Mouse (Mus musculus) right cerebral cortex, adult 2 months (tissue): ENCODE data around the gene Pan2.

Experiments used
- DNase-seq, 2 experiments: peaks; one replicate each; pipeline ENCODE4 v3.0.0; 2021 to 2022; ENCODE audit warnings: low spot score in 2 of 2

Gene Pan2

DNA sequence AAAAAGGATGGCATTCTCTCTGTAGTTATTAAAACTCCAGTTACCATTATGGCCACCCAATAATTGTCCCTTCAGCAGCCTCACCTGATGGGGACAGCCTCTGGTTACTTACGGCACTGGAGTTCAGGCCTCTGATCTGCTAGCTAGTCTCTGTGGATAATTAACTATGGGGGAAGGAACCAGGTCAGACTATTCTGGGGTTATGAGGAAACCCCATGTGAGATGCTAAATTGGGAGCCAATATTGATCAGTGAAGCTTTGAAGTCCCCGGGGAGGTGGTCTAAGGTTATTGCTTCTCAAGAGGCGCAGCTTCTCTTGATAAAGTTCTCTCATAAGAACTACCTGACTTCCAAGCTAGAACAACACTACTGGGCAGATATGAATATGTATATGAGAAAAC is 33.1 kb downstream of the Pan2 start:
- no peak for DNase-seq

DNA sequence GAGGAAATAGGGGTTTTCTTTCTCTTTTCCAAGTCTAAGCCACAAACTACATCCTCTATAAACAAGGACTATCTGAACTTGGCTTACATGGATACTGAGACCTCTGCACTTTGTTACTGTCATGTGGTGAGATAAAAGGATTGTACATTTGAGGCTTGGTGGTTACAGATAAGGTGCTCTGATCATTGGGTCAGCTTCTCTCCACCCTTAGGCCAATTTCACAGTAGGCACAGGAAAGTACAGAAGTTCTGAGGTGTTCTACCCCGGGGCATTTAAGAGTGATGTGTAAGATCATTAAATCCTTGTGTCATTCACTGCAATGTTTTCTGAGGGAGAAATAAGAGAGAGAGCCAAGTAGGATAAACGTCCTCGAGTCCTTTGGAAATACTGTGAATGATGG is 33.5 kb downstream of the Pan2 start:
- DNase-seq: no peak

DNA sequence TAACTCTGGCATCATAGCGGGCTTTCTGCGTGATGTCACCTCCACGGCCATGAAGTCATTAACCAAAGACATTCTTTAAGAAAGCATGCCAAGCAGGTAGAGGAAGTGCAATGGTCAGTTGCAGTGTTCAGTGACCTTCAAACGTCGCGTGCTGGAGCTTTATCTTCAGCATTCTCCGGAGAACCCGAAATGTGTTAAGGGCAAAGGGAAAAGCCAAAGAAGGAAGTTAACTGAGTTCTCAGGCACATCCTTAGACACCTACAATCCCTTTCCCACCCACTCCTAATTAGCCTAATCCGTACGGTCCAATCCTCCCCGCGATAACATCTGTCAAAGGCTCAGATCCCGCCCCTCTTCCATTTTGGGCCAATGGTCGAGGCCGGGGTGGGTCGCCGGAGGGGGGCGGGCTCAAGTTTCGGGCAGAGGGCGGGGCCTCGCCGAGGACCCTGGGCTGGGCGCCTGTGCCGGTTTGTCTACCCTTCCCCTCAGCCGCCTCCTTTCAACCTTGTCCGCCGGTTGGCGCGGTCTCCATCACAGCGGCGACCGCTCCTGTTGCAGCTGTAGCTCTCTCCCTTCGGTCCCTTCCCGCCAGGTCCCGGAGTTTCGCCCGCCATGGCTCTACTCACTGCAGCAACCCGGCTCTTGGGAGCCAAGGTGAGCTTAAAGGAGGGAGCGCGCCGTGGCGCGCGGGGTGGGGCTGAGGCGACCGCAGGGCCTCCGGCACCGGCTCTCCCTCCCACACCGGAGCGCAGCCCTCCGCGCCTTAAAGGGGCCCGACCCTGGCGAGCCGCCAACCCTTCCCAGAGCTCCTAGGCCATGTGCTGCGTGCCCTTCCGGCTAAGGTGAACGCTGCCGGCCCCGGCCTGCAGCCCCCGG is 34.4 kb downstream of the Pan2 start, which contains the start of gene Cs:
Gene Cs, plus strand, starts transcription at position 429 of the 876 bp plus-strand sequence.
- peak; percentile 93 to 96 for DNase-seq

DNA sequence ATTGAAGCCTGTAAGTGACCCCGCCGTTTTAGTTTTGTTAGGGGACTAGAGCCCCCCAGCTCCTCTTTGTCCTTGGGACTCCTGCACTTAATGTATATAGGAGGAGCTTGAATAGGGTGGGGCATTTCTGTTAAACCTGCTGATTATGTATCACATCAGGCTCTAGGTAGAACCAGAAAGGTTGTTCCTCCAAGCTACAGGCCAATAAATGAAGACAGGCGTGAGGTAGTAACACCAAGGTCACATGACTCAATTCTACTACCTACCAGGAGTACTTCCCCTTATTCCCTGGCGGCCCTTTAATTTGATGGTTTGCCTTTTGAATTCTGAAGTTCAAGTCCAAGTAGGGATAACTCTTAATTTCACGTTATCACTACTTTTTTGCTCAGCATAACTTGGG is 35.3 kb downstream of the Pan2 start:
- no peak for DNase-seq

DNA sequence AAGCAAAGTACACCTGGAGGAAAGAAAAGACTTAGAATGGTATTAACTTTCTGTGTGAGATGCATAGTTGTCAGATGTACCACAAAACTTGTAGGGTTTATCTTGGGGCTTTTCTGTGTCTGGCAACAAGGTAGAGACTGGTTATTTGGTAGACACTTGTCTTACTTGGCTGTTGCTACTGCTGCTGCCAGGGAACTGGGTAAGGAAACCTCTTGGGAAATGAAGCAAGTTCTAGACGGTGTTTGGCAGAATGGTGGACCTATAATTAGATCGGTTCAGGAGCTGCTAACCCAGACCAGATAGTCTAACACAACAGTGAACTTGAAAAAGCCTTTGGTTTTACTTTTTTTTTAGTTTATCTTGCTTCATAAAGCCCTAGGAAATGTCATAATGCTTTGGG is 35.8 kb downstream of the Pan2 start:
- DNase-seq: no peak

DNA sequence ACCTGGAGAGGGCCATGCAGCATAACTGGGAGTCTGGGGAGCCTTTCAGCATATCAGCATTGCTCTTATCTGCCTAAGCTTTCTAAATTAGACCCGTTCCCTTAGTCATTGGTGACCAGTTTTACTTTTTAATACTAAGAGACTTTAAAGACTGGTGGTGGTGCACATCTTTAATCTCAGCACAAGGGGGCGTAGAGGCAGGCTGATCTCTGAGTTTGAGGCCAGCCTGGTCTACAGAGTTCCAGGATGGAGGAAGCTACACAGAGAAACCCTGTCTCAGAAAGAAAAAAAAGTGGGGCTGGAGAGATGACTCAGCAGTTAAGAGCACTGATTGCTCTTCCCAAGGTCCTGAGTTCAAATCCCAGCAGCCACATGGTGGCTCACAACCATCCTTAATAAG is 37.1 kb downstream of the Pan2 start:
- no peak for DNase-seq

DNA sequence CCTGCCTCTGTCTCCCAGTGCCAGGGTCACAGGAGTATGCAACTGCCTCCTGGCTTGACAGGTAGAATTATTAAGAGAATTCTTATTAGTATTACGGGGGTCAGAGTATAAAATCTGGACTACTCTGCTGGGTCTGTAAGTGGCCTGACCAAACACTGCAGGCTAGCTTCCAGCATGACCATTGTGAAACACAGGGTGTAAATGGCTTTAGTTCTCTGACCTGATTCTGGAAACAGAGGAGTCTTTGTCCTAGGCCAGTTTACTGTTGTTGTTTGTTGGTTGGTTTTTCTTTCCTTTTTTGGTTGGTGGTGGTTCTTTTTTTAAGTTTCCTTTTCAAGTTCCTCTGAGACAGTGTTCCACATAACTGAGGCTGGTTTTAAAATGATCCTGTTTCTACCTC is 40.3 kb downstream of the Pan2 start:
- DNase-seq: no peak

DNA sequence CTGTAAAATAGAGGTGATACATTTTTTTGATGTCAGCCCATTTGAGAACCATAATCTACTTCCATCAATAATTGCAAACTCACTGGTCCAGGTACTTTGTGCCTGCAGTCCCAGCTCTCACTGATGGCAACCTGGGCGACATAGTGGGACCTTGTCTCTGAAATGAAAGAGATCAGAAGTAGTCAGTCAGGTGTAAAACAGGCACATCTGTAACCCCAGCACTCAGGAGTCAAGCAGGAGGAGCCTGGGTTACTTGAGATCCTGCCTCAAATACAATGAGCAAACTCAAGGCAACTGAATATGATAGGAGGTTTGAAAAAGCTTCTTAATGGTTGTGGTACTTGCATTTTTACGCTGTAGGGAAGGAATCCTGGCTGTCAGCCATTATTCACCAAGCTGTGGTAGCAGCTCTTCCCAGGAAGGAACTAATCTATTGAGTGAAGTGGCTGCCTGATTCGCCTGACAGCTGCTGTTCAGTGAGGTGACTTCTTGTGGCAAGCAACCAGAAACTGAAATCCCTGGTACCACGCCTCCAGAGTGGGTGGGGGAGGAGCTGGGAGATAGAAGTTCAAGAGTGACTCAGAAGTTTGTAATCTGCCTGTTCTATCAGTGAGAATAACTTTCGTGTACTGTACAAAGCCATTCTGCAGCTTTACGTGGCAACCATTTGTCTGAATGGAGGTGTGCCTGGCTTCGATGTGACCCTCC is 41.6 kb downstream of the Pan2 start:
- DNase-seq: peak; percentile 76 to 78

DNA sequence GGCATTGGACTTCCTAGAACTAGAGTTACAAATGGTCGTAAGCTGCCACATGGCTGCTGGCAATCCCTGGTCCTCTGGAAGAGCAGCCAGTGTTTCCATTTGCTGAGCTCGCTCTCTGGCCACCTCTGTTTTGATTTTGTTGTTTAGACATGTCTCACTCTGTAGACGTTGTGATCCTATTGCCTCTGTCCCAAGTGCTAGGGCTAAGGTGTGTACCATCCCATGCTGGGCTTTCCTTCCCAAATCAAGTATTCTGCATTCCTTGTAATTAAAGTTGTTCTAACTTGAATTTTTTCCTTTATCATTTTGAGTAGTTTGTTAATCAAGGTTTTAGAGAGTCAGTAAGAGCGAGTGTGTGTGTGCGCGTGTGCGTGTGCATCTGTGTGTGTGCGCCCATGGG is 44.4 kb downstream of the Pan2 start:
- DNase-seq: no peak

DNA sequence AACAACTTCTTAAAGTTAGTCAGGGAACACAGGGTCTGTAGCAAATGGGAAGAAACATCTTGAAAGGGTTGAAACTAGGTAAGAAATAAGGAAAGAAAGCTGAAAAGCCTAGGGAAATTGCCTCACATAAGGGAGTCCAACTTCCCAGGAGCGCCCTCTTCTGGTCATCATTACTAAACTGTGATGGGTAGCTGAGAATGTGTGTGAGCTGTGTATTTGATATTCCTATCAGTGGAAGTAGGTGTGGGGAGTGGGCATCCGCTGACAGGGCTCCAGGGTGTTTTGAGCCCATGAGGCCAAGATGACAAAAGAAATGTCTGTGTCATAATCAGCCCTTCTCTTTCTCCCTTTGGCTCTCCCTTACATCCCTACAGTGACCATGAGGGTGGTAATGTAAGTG is 55.7 kb downstream of the Pan2 start:
- peak; percentile 57 to 65 for DNase-seq

DNA sequence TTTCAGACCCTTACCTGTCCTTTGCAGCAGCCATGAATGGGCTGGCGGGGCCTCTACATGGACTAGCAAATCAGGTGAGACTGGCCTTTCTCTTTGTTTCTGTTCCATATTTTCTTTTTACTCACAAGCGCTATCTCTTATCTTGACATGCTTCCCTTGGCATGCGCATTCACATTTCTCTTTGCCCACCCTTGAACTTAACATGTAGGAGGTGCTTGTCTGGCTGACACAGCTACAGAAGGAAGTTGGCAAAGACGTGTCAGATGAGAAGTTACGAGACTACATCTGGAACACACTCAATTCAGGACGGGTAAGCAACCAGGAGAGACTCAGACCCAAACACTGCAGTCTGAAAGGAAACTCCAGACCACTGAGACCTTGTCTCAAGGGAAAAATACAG is 56.1 kb downstream of the Pan2 start:
- no peak for DNase-seq

DNA sequence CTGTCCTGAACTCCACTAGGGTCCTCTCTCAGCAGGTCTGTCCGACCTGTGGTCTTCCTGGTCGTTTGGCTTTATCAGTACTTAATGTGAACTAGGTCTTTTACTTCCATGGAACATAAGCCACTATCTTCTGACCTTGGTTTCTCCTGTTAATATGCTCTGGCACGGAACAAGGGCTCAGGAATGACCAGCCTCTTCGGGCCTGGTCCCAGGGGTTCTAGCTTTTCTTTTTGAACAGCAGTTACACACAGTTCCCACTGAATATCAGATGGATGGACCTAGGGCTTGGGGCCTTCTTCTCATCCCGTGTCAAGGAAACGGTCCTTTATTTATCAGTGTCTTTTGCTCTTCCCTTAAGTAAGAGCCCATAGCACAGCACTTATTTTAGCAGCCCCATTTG is 58.7 kb downstream of the Pan2 start:
- no peak for DNase-seq

DNA sequence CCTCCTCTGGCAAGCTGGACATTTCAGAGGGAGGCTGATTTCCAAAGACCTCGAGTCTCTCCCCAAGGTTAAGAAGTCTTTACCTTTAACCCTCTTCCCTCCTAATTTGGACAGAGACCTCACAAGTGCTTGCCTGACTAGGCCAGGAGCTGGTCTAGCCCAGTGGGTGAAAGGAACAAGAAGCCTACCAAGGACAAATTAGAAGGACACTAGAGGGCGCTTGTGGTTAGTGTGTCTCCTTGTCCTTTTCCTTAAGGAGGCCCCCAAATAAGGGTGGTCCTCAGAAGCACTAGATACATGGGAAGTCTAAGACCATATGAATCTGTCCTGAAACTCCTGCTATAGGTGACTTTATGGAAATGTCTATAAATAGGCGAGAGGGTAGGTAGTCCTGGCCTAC is 59.4 kb downstream of the Pan2 start:
- peak; percentile 35 to 36 for DNase-seq

DNA sequence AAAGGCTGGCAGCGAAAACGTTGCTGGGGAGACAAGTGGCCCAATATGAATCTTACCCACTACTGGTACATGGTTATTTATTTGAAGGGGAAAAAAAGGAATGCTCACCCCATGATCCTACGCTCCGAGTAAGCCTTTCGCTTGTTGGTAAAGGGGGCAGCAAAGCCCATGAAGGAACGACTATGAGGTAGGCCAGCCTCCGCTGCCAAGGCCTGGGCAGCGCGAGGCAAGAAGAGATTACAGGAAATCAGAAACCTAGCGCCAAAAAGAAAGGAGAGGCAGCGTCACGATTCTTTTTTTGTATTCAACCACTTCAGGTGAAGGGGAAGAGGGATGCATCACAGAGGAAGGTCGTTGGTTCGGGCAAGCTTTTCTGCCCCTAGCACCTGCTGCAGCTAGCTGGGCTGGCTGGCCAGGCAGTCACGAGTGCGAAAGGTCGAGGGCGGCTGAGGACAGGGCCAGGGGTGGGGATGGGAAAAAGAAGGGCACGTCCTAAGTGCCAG is 64.8 kb downstream of the Pan2 start:
- no peak for DNase-seq

DNA sequence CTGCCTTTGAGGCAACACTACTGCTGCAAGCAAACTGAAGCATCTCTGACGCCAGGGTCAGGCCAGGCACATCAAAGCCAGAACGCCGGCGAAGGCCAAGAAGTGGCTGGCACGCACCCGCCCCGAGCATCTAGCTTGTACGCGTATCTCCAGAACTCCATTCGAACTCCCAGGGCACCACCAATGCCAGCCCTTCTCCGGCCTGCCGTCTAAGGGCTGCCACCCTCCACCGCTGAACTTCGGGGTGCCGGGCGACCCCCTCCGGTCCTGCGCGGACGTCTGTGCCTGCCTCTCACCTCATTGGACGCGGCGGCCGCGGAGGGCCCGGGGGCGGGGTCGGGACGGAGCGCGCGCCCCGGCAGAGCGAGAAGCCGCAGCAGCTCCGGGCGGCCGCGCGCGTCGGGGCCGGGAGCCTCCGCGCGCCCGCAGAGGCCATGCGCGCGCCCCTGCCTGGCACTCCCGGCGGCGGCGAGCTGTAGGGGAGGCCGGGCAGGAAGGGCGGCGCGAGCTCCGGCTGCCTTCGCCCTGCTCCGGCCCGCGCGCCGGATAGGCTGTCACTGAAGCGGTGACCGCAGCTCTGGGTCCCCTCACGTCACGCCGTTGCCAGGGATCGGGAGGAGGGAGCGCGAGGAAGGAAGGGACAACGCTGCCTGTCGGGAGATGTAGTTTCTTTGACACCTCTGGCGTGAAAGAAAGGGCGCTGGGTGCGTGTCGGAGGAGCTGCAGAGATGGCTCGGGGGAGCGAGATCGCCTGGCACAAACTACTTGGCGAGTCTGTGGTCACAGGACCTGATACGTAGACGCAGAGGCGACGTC is 65.5 kb downstream of the Pan2 start, which contains the start of gene Coq10a:
Gene Coq10a, minus strand, starts transcription at position 596 of the 816 bp plus-strand sequence.
- peak; percentile 91 to 94 for DNase-seq

DNA sequence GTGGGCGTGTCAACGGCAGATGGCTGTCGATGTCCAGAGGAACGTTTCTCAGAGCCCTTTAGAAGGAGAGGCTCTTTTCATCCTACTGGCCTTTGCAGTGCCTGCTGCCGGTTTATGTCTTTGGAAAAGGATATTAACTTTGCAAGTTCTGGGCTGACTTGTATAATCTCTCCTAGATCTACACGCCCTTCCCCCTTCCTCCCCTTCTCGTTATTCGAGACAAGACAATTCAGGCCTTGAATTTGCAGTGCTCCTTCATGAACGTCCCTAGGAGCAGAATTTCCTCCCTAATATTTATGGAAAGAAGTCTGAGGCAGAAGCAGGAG is 66.0 kb downstream of the Pan2 start:
- no peak for DNase-seq

DNA sequence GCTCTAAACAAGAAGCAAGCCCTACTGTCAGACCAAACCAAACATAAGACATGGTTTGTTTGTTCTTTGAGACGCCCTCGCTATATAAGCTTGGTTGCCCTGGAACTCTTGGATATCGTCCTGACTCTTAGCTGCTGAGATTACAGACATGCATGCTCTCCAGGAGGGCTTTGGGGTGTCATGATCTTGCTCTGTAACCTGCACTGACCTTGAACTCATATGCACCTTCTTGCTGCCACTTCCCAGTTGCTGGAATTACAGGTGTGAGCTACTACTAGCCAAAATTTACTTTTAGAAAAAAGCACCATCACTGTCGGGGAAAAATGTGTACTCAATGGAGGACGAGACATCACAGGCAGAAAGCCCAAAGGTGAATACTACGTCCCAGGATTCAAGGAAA is 66.5 kb downstream of the Pan2 start:
- no peak for DNase-seq

DNA sequence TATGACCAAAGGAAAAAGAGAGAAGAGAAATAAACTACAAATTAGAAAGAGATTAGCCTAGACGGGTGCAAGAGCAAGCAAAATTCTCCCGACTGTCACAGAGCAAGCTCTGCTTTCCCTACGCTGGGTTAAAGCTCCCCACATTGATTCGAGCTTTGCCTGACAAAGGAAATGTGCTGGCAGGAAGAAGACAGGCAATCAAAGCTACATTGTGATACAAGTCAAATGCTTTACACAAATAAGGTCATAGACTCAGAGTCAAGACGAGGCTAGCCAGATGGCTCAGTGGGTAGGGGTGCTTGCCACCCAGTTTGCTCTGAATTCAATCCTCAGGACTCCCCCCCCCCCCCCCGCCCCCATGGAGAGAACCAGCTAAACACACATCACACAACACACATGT is 66.9 kb downstream of the Pan2 start:
- DNase-seq: no peak

DNA sequence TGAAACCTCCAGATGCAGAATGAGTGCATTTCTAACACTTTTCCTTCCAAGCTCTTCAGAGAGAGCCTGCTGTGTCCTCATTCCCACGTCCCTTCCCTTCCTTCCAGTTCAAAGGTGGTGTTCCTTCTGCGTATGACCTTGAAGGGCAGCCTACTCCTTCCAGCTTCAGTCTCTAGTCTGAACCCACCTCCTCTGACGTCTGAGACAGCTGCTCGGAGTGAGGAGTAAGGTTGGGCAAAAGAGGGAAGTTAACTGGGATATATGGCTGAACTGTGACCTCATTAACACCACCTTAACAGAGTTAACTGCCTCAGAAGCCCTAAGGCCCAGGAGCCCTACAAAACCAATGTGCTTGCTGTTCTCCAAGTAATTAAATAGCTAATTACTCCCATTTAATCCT is 67.5 kb downstream of the Pan2 start:
- DNase-seq: no peak
